Mouse (Mus musculus) yolk sac, embryonic 10.5 days (tissue): ENCODE measurements around the gene Ccn1.
A peak's percentile ranks its signal among the peaks of the same experiment; 100 is the strongest.

Experiments used
- DNase-seq: peaks from one replicate; pipeline ENCODE4 v3.0.0-alpha.2; 2017; ENCODE audit warnings: low spot score

The Ccn1 gene

GRCm38 (mm10) chr3:145649852-145650202 lies at the start of gene Ccn1:
Ccn1 (minus strand) TSS chr3:145649981.
- DNase-seq = peak; percentile 87

DNA sequence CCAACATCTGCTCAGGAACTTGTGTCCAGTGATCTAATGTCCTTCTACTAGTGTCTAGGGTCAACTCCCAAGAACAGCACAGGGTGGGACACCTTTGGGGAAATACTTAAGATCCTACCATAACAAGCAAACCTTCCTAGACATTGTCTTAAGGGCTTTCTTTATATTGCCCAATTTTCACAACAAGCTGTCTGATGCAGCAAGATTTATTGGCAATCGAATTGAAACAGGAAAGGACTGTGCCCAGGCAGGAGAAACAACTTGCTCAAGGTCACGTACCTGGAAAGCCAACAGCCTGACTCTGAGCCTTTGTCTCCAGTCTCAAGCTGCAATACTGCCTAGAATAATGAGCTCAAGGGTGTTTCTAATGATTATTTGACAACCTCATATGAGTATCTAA lies 43.6 kb upstream of the Ccn1 start:
- DNase-seq = no peak

GRCm38 (mm10) chr3:145692037-145692436 lies 42.3 kb upstream of the Ccn1 start:
- DNase-seq = no peak

DNA sequence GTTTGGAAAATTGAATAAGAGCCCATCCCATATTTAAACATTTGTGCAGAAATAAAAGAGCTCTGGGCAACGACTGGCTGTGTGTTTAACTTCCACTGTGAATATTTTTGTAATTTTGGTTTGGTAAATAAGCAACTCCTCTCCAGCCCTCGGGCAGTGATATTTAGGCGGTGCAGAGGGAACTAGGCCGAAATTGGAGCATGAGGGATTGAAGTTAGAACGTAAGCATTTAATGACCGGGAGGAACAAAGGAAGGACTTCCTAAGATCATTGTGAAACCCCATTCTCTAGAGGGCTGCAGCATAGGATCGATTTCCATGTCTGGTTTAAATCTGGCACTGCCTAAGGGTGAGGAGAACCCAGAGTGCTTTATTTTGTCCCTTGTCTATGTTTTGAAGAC lies 41.6 kb upstream of the Ccn1 start:
- no peak for DNase-seq

DNA sequence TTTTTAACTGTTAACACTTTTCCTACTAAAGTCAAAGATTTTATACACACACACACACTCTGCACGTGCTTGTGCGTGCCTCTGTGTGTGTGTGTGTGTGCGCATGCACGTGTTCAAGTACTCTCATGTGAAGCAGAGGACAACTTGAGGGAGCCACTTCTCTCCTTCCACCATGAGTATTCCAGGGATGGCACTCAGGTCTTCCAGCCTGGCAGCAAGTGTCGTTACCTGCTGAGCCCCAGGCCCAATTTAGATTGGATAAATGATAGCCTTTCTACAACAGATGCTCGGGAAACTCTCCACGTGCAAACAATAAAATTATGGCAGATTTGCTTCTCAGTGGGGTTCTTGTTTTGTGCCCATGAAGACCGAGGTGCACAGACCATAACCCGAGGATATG lies 39.5 kb upstream of the Ccn1 start:
- no peak for DNase-seq

DNA sequence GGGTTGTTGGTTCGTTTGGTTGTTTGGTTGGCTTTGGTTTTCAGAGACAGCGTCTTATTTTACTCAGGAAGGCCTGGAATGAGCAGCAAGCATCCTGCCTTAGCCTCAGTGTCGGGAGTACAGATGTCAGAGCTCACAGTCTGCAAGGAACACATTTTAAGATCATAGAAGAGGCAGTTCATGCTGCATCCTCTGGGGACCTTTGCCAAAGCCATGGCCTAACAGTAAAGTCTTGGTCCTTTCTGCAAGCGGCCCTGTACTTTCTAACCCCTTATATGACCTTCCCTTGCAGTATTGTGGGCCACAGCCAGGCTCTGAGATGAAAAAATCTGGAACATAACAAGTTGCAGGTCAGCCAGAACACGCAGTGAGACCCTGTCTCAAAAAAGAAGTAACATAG lies 38.1 kb upstream of the Ccn1 start:
- no peak for DNase-seq

- DNase-seq = peak; percentile 32
Measured at GRCm38 (mm10) chr3:145684604-145685441, 35.0 kb upstream of the Ccn1 start.

DNA sequence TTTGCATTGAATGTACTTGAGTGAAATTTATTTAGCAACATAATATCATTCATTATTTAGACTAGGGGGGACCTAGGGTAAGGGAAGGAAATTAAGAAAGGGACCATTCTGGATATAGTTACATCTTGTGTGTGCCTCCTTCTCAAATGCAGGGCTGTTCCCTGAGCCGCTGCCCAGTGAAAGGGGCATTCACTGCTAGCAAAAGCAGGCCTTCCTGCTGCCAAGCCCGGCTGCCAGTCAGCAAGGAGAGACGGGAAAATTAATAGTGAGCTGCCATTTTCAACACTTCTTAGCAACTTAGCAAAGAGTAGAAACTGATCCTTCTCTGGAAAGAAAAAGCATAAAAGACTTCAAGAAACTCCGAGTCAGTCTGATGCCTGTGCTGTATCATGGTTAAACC lies 34.4 kb upstream of the Ccn1 start:
- DNase-seq = no peak

GRCm38 (mm10) chr3:145681348-145681935 lies 31.7 kb upstream of the Ccn1 start:
- DNase-seq = no peak

DNA sequence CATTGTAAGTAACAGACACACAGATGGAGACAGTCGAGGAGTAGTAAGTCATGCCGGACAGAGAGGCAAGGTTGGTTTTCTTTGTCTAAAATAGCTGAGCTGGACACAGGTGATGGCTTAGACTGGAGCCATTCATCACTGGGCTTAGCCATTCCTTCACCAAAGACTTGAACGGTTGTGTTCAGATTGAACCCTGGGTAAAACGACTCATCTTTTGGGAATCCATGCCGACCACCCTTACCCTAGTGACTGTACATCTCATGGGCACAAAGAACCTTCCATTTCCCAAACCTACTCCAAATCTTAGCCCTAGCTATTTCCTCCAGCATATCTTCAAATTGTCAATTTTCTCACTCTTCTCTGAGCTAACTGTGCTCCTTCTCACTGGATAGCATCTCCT lies 30.9 kb upstream of the Ccn1 start:
- no peak for DNase-seq

DNA sequence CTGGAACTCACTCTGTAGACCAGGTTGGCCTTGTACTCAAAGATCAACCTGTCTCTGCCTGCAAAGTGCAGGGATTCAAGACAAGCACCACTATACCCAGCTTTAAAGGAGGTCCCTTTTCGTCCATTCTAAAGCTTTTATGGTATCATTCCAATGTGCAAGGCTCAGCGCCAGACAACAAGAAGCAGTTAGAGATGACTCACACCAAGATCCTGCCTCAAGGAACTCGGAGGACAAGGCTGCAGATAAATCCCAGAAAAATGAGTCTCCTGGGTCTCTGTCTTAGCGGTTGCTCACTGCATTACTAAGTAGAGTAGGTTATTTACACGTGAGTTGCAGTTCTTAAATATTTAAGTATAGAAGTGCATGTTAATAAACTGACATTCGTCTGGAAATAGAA lies 26.4 kb upstream of the Ccn1 start:
- no peak for DNase-seq

GRCm38 (mm10) chr3:145674815-145675214 lies 25.0 kb upstream of the Ccn1 start:
- no peak for DNase-seq

DNA sequence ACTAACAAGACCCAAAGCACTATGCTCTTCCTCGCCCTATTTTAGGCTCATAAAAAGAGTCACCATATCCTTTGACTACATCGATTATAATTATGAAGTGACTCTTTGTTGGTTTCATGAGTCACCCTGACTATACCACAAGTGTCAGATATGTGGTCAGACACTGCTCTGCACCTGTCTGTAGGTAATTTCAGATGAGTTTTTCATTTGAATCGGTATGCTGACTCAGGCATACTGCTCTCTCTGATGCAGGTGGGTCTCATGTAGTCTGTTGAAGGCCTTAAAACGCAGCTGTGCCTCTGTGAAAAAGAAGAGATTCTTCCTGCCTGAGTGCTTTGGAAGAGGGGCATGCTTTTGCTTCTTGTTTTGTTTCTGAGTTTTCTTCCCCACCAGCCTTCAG lies 16.6 kb upstream of the Ccn1 start:
- no peak for DNase-seq

GRCm38 (mm10) chr3:145656993-145657713 lies 7.4 kb upstream of the Ccn1 start:
- no peak for DNase-seq

- no peak for DNase-seq
Measured at GRCm38 (mm10) chr3:145654944-145655343, 5.2 kb upstream of the Ccn1 start.

GRCm38 (mm10) chr3:145654028-145654427 lies 4.2 kb upstream of the Ccn1 start:
- DNase-seq = no peak

DNA sequence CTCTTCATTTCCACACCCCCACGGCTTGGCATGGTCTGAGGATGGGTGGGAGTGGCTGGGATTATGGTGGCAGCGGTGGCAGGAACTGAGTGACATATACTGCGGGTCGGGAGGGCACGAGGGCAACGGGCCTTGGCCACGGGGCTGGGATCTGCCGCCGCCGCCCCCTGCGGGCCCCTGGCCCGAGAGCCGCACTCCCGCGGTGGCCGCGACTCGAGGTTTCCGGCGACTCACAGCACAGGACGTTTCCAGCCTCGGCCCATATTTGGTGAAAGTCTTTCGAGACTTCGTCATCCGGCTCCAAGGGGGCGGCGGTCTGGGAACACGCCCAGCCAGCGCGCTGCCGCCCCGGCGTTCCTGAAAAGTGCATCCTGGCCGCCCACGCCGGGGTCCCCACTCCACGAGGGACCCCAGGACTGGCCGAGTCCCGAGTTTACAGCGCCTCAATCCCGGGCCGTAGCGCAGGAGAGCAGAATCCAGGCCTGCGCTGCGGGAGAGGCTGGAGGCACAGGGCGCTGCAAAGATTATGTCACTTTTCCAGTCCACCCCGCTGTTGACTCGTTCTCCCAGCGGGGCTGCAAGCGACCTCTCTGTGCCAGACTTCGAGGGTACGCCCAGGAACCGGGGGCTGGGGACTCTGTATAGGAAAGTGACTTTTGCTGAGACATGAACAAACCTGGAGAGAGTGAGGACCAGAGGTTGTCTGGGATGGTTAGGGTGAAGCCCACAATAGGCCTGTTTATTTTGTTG lies 3.6 kb upstream of the Ccn1 start:
- peak; percentile 82 for DNase-seq

DNA sequence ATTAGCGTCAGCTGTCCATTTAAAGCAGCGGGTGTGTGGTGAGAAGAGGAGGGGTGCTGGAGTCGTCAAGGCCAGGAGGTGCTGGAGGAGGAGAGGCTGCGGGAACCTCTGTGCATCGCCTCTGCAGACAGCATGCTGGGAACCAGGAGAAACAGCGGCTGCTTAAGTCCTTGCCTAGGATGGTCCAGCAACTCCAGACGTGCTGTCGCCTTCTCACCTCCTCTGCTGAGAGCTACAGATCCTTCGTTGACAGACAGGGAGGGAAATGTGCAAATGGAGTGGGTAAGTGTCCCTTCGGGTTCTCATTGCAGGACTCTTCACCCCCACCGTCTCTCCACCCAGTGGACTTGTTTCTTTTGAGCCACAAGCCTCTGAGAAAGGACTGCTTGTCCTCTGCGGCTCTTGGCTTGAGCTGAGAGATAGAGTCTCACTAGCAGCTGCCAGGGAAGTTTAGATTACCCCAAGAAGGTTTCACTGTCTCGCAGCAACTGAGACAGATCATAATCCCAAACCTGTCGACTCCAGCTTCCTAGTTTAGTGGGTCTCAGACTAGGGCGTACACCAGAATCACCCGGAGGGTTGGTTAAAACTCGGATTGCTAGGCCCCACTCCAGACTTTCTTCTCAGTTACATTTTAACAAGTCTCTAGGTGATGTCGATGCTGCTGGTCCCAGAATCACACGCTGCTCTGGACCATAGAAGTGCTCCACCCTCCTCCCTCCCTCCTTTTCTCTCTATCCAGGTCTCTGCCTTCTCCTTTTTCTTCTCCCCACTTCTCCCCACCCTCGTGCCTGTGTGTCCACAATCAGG lies 2.7 kb upstream of the Ccn1 start:
- peak; percentile 34 for DNase-seq

GRCm38 (mm10) chr3:145651978-145652321 lies 2.2 kb upstream of the Ccn1 start:
- DNase-seq = peak; percentile 22

- peak; percentile 43 for DNase-seq
Measured at GRCm38 (mm10) chr3:145651029-145651977, 1.5 kb upstream of the Ccn1 start.
